Mouse (Mus musculus): ENCODE measurements around the gene Ppp6r2. TPM values are rescaled to one million over a fixed set of nuclear protein-coding genes. Genes with fewer than 3 reads are reported as not detected.
A peak's percentile ranks its signal among the peaks of the same experiment; 100 is the strongest.

Ppp6r2 gene
- polyA plus RNA-seq, 2 experiments = 15.3 to 17.7 TPM

DNA sequence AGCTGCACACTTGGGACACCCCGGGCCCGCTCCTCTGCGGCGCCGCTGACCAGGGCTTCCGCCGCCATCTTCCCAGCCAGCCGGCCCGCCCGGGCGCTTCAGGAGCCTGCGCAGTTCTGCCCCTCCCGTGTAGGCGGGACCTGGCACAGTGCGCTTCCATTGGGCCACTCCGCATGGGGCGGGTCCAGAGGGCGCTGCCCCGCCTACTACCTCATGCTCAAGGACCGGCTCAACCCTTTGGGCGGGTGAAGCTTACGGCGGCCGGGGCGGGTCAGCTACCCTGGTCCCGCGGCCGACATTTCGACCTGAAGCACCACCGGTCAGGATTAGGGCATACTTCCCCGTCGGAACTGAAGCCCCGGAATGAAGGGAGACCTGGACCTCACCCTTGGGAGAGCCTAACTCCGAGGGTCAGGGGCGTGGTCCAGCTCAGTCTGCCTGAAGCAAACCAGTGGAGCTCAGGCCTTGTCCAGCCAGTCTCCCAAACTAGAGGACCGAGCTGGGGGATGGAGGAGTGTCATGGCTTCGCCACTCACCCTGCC, 103.9 kb downstream of the Ppp6r2 start, which contains the start of gene Sbf1:
TSS of gene Sbf1 (minus strand) at position 122 of the 542 bp plus-strand sequence.
- under 1% methylated on average over 37 of the region's 37 CpGs for WGBS (ENCODE audit: insufficient replicate concordance)
- TF ChIP-seq EP300 (IDR thresholded peaks at IDR 0.05; ENCODE audit: low read depth) (no peak), CTCF (IDR thresholded peaks at IDR 0.05; ENCODE audit: low read depth) (peak; percentile 15; the same call in 1 of the 2 replicates)
- ATAC-seq (ENCODE audit: insufficient read depth) = peak; percentile 100
- no peaks in the 10 kb centered on the region for H3K27me3 ChIP-seq (ENCODE audit: control insufficient read depth, insufficient read depth, low read length)
- H3K36me3 ChIP-seq (replicated peaks; ENCODE audit: control insufficient read depth, insufficient read depth, low read depth) = no peaks in the 10 kb centered on the region
- DNase-seq (ENCODE audit: low read depth in 3 of 3, low spot score in 3 of 3) = peak; percentile 93 to 94 (median 93)
- peak within 1 kb of the TSS; percentile 91 for H3K9ac ChIP-seq (replicated peaks)
- H3K4me1 ChIP-seq (replicated peaks; ENCODE audit: control insufficient read depth in 2 of 2, insufficient read depth in 2 of 2, low read length in 1 of 2) = peaks cover 11 to 18% of the 10 kb centered on the region in 2 experiments; a peak in 3 of 4 replicates
- H3K27ac ChIP-seq = no peak within 1 kb of the TSS; the same call in 1 of the 2 replicates
- H3K9me3 ChIP-seq (ENCODE audit: control insufficient read depth, low read length) = no peaks in the 10 kb centered on the region
- peak within 1 kb of the TSS; percentile 85 to 86 for H3K4me3 ChIP-seq (ENCODE audit: insufficient read depth in 1 of 2, low read depth in 2 of 2, low read length in 2 of 2)
- H3K4me2 ChIP-seq (ENCODE audit: low read depth) = peak within 1 kb of the TSS; percentile 86

DNA sequence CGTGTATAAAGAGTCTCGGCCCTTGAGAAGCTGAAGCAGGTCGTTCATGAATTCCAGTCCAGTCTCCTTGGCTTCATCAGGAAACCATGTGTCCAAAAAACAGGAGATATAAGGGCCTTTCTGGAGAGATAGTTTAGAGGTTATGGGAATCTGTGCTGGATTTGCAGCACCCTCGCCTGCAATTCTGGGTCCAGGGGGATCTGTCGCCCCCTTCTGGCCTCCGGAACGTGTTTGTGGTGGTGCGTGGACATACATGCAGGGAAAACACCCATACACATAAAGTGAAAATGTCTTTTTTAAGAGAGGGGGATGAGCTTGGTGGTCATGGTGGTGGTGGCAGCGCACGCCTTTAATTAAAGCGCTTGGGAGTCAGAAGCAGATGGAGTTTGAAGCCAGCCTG, 104.8 kb downstream of the Ppp6r2 start:
- H3K4me2 ChIP-seq (ENCODE audit: low read depth) = no peak overlapping the region; the same call in 1 of the 2 replicates
- no peaks in the 10 kb centered on the region for H3K36me3 ChIP-seq (replicated peaks; ENCODE audit: control insufficient read depth, insufficient read depth, low read depth)
- H3K9ac ChIP-seq (replicated peaks) = no peak overlapping the region
- no peak overlapping the region for H3K27ac ChIP-seq
- no peak overlapping the region for H3K4me3 ChIP-seq (ENCODE audit: insufficient read depth in 1 of 2, low read depth in 2 of 2, low read length in 2 of 2)
- TF ChIP-seq CTCF (IDR thresholded peaks at IDR 0.05; ENCODE audit: low read depth) (peak; percentile 78), EP300 (IDR thresholded peaks at IDR 0.05; ENCODE audit: low read depth) (no peak)
- H3K9me3 ChIP-seq (ENCODE audit: control insufficient read depth, low read length) = no peaks in the 10 kb centered on the region
- H3K27me3 ChIP-seq (ENCODE audit: control insufficient read depth, insufficient read depth, low read length) = no peaks in the 10 kb centered on the region
- DNase-seq (ENCODE audit: low read depth in 3 of 3, low spot score in 3 of 3) (no peak), ATAC-seq (ENCODE audit: insufficient read depth) (no peak)
- H3K4me1 ChIP-seq (replicated peaks; ENCODE audit: control insufficient read depth in 2 of 2, insufficient read depth in 2 of 2, low read length in 1 of 2) = peaks cover 12 to 22% of the 10 kb centered on the region in 2 experiments; a peak in 3 of 4 replicates
- WGBS (ENCODE audit: insufficient replicate concordance) = 76% methylated on average over 11 of the region's 11 CpGs

DNA sequence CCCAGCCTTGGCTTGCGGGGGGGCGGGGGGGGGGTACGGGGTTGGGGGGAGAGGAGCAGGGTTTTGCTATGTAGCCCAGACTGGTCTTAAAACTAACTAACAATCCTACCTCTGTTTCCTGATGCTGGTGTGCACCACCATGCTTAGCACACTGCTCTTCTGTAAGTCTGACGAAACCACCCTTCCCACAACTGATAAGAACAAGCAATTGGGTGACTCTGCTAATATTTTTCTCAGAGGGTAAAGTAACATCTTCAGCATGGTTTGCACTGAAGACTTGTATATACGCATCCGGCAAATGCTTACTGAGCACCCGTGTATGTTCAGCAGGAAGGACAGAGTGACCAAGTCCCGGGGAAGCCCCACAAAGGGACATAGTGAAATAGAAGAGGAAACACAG, 109.9 kb downstream of the Ppp6r2 start:
- H3K9me3 ChIP-seq (ENCODE audit: control insufficient read depth, low read length) = no peaks in the 10 kb centered on the region
- H3K4me2 ChIP-seq (ENCODE audit: low read depth) = peak overlapping the region; percentile 26
- ATAC-seq (ENCODE audit: insufficient read depth) (peak; percentile 65), DNase-seq (ENCODE audit: low read depth in 3 of 3, low spot score in 3 of 3) (no peak)
- 20% methylated on average over 8 of the region's 8 CpGs for WGBS (ENCODE audit: insufficient replicate concordance)
- H3K27ac ChIP-seq = no peak overlapping the region
- H3K36me3 ChIP-seq (replicated peaks; ENCODE audit: control insufficient read depth, insufficient read depth, low read depth) = no peaks in the 10 kb centered on the region
- no peak for TF ChIP-seq CTCF (IDR thresholded peaks at IDR 0.05; ENCODE audit: low read depth)
- no peak for TF ChIP-seq EP300 (IDR thresholded peaks at IDR 0.05; ENCODE audit: low read depth)
- H3K4me3 ChIP-seq (ENCODE audit: insufficient read depth in 1 of 2, low read depth in 2 of 2, low read length in 2 of 2) = no peak overlapping the region
- H3K27me3 ChIP-seq (ENCODE audit: control insufficient read depth, insufficient read depth, low read length) = no peaks in the 10 kb centered on the region; the same call in 1 of the 2 replicates
- H3K4me1 ChIP-seq (replicated peaks; ENCODE audit: control insufficient read depth in 2 of 2, insufficient read depth in 2 of 2, low read length in 1 of 2) = peaks cover 4 to 13% of the 10 kb centered on the region in 2 experiments; a peak in 3 of 4 replicates
- H3K9ac ChIP-seq (replicated peaks) = 0 out of 2 replicates have a peak overlapping the region, but pooled peaks have one; percentile 9

DNA sequence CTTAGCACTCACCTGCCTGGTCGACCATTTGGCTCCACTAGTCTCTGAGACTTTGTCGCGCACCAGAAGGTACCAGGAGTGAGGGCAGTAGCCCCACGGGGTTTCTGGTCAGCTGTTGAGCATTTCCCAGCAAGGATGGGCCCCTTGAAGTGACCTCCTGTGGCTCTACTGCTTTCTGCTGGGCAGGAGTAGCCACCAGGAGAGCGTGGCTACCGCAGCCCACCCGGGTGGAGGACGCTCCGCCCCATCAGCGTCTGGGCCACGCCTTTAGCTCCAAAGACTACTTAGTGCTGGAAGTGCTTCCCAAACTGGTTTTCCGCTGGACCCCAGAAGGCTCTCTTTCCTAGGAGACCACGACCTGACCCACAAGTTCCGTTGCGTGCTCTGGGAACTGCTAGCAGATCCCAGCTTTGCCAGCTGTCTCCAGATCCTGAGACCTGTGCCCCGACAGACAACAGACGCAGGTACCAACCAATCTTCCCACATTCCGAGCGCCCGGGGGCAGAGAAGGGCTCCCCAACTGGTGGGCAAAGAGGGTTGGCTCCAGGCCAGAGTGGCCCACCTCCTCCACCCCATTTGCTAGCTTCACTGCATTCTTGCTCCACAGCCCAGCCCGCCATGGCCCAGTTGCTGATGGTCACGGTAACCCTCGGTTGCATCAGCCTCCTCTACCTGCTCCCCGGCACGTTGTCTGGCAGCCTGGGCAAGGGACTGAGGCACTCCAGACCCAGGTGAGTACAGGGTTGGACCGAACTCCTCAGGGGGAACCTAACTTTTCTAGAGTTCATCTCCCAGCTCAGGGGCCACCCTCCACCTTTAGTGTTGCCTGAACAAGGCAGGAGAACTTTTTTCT, 111.5 kb downstream of the Ppp6r2 start, which contains the start of gene Adm2:
TSS of gene Adm2 (plus strand) at position 51 of the 853 bp plus-strand sequence.
- H3K4me1 ChIP-seq (replicated peaks; ENCODE audit: control insufficient read depth in 2 of 2, insufficient read depth in 2 of 2, low read length in 1 of 2) = peaks cover 4 to 13% of the 10 kb centered on the region in 2 experiments; a peak in 3 of 4 replicates
- 14% methylated on average over 26 of the region's 26 CpGs for WGBS (ENCODE audit: insufficient replicate concordance)
- no peaks in the 10 kb centered on the region for H3K36me3 ChIP-seq (replicated peaks; ENCODE audit: control insufficient read depth, insufficient read depth, low read depth)
- peak within 1 kb of the TSS; percentile 59 for H3K4me2 ChIP-seq (ENCODE audit: low read depth)
- no peaks in the 10 kb centered on the region; the same call in 1 of the 2 replicates for H3K27me3 ChIP-seq (ENCODE audit: control insufficient read depth, insufficient read depth, low read length)
- DNase-seq (ENCODE audit: low read depth in 3 of 3, low spot score in 3 of 3) (no peak), ATAC-seq (ENCODE audit: insufficient read depth) (peak; percentile 41; the same call in 1 of the 2 replicates)
- no peak within 1 kb of the TSS for H3K27ac ChIP-seq
- TF ChIP-seq CTCF (IDR thresholded peaks at IDR 0.05; ENCODE audit: low read depth) (no peak), EP300 (IDR thresholded peaks at IDR 0.05; ENCODE audit: low read depth) (no peak)
- H3K9ac ChIP-seq (replicated peaks) = peak within 1 kb of the TSS; percentile 51
- peak within 1 kb of the TSS; percentile 51 to 56 for H3K4me3 ChIP-seq (ENCODE audit: insufficient read depth in 1 of 2, low read depth in 2 of 2, low read length in 2 of 2)
- H3K9me3 ChIP-seq (ENCODE audit: control insufficient read depth, low read length) = no peaks in the 10 kb centered on the region

All from liver, embryonic 14.5 days (tissue).